Mouse (Mus musculus): ENCODE measurements around the gene Lrrfip2.

GRCm38 (mm10) chr9:111216424-111216823, 99.0 kb downstream of the Lrrfip2 start:
- no peak for TF ChIP-seq ZNF384 (IDR thresholded peaks at IDR 0.05; ENCODE audit: low read depth, low read length)
- no peak for TF ChIP-seq HCFC1 (IDR thresholded peaks at IDR 0.05; ENCODE audit: borderline replicate concordance, insufficient read depth, low read length)
- TF ChIP-seq CHD2 (IDR thresholded peaks at IDR 0.05; ENCODE audit: low read depth, low read length) = no peak
- TF ChIP-seq ZC3H11A (IDR thresholded peaks at IDR 0.05; ENCODE audit: borderline replicate concordance, low read depth, low read length) = no peak
- TF ChIP-seq MAFK (IDR thresholded peaks at IDR 0.05; ENCODE audit: insufficient read depth, low read depth, low read length) = no peak
